Mouse (Mus musculus): Measurements from ENCODE around the gene Cpne2. TPM values are rescaled to one million over a fixed set of nuclear protein-coding genes. Genes with fewer than 3 reads are reported as not detected.

Gene Cpne2
- polyA plus RNA-seq, 1 experiment from 2014 or later = 18.8 TPM

DNA sequence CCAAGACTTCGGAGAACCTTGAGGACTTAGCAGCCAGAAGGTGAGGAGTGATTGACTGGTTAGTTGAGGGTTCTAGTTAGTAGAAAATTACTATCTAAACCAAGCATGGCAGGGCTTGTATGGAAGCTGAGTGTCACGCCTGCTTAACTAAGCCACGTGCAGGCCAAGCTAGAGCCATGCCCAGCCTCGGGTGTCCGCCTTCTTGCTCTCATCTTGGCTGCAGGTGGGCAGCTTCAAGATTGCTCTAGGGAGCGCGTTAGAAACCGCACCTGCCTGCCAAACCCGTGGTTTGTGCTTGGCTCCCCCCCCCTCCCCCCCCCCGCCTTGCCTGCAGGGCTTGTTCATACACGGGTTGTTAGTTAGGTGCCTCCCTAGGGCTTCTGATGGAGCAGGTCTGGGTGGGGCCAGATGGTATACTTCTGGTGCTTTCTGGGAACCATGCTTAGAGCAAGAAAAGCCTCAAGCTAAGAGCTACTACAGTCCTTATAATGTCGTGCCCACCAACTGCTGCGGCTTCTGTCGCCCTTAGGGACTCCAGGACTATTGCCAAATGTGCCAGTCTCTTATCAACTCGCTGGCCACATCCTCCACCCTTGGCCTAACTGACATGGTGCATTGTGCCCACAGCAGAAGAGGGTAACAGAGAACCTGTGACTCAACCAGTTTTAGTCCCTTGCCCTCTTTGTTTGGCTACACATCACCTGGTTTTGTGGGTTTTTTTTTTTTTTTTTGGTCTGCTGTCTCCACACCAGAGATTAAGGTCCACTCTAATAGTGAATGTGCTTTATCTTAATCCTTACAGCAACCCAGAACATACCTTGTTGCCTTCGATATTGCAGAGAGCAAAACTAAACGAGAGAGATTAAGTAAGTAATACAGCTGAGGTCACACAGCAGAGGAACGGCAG, 8.4 kb downstream of the Cpne2 start:
- Histone ChIP-seq H3K27me3 (replicated peaks) (no peaks in the 10 kb centered on the region), H3K36me3 (replicated peaks) (no peaks in the 10 kb centered on the region), H3K9ac (no peak overlapping the region), H3K9me3 (no peaks in the 10 kb centered on the region), H3K27ac (no peak overlapping the region), H3K4me1 (peaks cover 9% of the 10 kb centered on the region; the same call in 1 of the 2 replicates), H3K4me2 (no peak overlapping the region), H3K4me3 (no peak overlapping the region)
- WGBS = 67% methylated on average over 18 of the region's 18 CpGs
- ATAC-seq (replicated peaks) = no peak

DNA sequence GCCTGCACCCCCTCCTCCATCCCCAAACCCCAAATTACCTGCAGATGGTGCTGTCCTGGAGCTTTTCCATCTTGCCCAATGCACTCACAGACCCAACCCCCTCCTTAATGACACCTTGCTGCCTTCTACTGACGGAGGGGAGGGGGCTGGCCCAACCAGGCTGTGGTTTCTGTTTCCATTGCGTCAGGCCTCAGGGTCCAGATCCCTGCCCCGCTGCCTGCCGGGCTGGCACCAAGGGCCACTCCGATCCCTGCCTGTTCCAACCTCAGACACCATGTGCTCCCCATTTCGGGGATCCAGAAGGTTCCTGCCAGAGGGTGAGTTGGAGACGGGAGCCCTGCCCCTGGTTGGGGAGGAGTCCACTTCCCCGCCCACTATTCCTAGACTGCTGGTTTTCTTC, 11.2 kb downstream of the Cpne2 start:
- 83% methylated on average over 8 of the region's 8 CpGs for WGBS
- ATAC-seq (replicated peaks) = no peak
- no peak overlapping the region for H3K9ac ChIP-seq

DNA sequence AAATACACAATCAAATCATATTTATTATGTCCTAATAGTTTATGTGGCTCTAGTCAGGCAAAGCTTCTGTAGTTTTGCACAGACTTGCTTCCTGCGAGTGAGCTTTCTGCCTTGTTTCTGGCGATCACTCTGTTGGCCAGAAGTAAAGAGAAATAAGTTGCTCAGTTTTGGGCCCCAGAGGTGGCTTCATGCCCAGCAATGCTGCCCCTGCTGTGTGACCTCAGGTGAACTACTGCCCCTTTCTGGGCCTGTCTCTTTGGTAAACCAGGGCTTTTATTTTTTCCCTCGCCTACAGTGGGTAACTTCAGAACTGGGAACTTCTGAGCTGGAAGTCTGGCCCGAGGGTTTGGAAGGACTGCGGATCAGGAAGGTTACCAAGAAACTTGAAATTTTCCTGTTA, 16.3 kb downstream of the Cpne2 start:
- WGBS = 55% methylated on average over 5 of the region's 5 CpGs
- ATAC-seq (replicated peaks) = no peak
- Histone ChIP-seq H3K36me3 (replicated peaks) (no peaks in the 10 kb centered on the region), H3K9me3 (no peaks in the 10 kb centered on the region), H3K4me2 (no peak overlapping the region), H3K27ac (no peak overlapping the region), H3K27me3 (replicated peaks) (no peaks in the 10 kb centered on the region), H3K9ac (no peak overlapping the region), H3K4me1 (peaks cover 24% of the 10 kb centered on the region), H3K4me3 (no peak overlapping the region)

More for the DNA sequence above, 11.2 kb downstream of the Cpne2 start:
- H3K36me3 ChIP-seq (replicated peaks) = no peaks in the 10 kb centered on the region
- no peak overlapping the region for H3K4me2 ChIP-seq
- H3K27ac ChIP-seq = no peak overlapping the region
- H3K4me3 ChIP-seq = no peak overlapping the region
- peaks cover 9% of the 10 kb centered on the region; the same call in 1 of the 2 replicates for H3K4me1 ChIP-seq
- no peaks in the 10 kb centered on the region for H3K27me3 ChIP-seq (replicated peaks)
- H3K9me3 ChIP-seq = no peaks in the 10 kb centered on the region

DNA sequence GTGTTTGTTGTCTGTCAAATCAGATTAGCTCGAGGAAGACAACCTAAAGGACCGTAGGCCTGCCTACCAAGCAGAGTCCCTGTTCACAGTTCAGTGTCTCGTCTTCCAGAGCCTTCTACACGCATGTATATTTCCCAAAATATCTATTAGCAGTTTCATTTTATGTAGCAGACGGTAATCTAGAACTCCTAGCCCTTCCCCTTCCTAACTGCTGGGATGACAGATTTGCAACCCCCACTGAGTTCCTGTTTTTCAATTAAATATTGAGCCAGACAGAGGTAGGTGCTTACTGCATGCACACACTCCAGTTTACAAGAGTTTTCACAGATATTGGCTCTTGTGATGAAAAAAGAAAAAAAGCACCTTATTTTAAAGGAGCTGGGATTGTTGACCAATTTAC, 16.7 kb downstream of the Cpne2 start:
- peaks cover 24% of the 10 kb centered on the region for H3K4me1 ChIP-seq

DNA sequence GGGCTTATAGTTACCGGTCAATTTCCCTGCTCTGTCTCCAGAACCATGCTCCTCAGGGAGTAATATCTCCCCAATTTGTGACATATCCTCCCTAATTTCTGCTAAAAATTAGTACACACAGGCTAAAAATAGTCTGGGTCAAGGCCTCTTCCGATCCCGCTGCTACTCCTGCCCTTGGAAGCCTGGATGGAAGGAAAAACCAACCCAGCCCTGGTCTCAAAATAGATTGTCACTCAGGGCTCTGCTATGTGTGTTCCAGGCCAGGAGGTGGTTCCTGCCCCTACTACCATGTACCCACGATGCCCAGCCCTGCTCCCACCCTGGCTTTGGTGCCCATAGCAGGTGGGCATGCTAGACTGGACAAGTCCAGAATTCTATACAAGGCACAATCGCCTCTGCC, 17.2 kb downstream of the Cpne2 start:
- no peaks in the 10 kb centered on the region for H3K36me3 ChIP-seq (replicated peaks)
- no peak overlapping the region for H3K4me2 ChIP-seq
- peaks cover 24% of the 10 kb centered on the region for H3K4me1 ChIP-seq
- no peaks in the 10 kb centered on the region for H3K27me3 ChIP-seq (replicated peaks)
- H3K27ac ChIP-seq = no peak overlapping the region
- H3K4me3 ChIP-seq = no peak overlapping the region
- no peaks in the 10 kb centered on the region for H3K9me3 ChIP-seq
- H3K9ac ChIP-seq = no peak overlapping the region
- 81% methylated on average over 5 of the region's 5 CpGs for WGBS
- ATAC-seq (replicated peaks) = no peak

More for the DNA sequence above, 16.7 kb downstream of the Cpne2 start:
- no peaks in the 10 kb centered on the region for H3K9me3 ChIP-seq
- H3K9ac ChIP-seq = no peak overlapping the region
- ATAC-seq (replicated peaks) = no peak
- no peak overlapping the region for H3K4me3 ChIP-seq
- 33% methylated on average over 5 of the region's 5 CpGs for WGBS
- no peak overlapping the region for H3K4me2 ChIP-seq
- no peak overlapping the region for H3K27ac ChIP-seq
- H3K36me3 ChIP-seq (replicated peaks) = no peaks in the 10 kb centered on the region
- H3K27me3 ChIP-seq (replicated peaks) = no peaks in the 10 kb centered on the region

DNA sequence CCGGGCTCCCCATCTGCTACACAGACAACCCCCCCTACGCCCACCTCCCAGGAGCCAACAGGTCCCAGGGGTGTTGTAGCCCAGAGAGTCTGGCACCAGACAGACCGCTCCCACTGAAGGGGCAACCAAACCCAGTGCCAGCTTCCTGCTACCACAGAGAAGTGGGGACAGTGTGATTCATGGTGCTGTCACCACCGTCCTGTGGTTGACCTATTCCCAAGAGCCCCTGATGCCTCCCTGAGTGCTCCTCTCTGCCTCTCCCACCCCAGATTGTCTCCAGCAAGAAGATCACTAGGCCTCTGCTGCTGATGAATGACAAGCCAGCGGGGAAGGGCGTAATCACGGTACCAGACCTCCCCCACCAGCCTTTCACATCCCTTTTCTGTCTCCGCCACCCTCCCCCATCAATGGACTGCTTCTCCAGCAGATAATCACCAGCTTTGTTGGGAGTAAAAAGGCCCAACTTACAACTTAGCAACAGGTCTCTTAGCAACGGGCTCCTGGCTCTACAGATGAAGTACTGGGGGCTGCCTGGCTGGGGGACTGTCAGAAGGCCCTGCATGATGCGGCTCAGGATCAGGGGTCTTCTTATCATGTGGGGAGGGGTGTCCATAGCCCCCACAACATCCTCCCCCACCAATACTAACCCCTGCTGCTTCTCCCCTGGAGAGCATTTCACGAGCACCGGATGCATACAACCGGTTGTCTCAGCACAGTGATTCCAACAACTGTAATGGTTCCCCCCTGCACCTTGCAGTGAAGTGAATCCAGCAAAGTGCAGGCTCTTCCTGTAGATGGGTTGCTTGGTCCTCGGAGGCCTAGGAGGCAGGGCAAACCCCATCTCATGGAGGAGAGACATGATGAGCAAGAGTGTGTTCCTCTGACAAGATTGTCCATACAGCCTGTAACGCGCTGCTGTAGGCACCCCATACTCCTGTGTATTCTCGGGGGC, 19.0 kb downstream of the Cpne2 start:
- Histone ChIP-seq H3K9ac (no peak overlapping the region), H3K4me3 (no peak overlapping the region), H3K27ac (peak overlapping the region; percentile 76), H3K27me3 (replicated peaks) (no peaks in the 10 kb centered on the region), H3K4me1 (peaks cover 17% of the 10 kb centered on the region), H3K36me3 (replicated peaks) (no peaks in the 10 kb centered on the region), H3K9me3 (no peaks in the 10 kb centered on the region), H3K4me2 (no peak overlapping the region)
- WGBS = 26% methylated on average over 17 of the region's 17 CpGs
- peak; percentile 89 for ATAC-seq (replicated peaks)

DNA sequence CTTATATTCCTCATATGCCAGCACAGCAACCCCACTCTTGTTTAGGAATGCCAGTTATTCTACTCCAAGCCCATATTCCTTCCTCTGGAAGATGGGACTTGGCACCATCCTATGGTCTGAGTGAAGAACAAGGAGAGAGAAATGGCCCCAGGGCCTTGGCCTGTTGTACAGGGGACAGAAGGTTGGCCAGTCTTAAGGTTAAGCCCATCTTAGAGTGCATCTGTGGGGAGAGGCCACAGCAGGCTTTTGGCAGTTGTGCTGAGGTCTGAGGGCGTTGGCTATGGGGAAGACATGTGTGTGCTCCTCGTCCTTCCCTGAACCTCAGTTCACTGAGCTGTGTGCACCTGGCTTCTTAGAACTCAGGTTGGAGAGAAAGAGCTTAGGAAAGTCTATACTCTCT, 19.9 kb downstream of the Cpne2 start:
- ATAC-seq (replicated peaks) = no peak
- Histone ChIP-seq H3K36me3 (replicated peaks) (no peaks in the 10 kb centered on the region), H3K27ac (peak overlapping the region; percentile 76; the same call in 1 of the 2 replicates), H3K4me2 (no peak overlapping the region), H3K4me1 (peaks cover 17% of the 10 kb centered on the region), H3K9me3 (no peaks in the 10 kb centered on the region), H3K4me3 (no peak overlapping the region), H3K27me3 (replicated peaks) (no peaks in the 10 kb centered on the region), H3K9ac (no peak overlapping the region)
- WGBS = 71% methylated on average over 2 of the region's 2 CpGs

DNA sequence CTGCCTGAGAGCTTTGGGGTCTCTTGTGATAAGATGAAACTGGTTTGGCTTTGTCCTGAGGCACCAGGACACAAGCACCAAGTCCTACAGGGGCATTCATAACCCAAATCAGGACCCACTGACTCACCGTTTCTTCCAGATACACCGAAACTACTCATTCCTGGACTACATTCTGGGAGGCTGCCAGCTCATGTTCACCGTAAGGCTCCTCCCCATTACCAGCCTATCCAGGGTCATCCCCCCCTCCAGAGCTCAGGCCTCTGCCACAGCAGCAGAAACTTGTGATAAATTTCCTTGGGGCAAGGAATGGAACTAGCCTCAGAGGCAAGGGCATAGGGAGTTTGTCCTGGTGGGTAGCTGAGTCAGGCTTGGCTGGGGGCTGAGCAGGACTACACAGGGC, 24.5 kb downstream of the Cpne2 start:
- no peaks in the 10 kb centered on the region for H3K27me3 ChIP-seq (replicated peaks)
- no peaks in the 10 kb centered on the region for H3K9me3 ChIP-seq
- WGBS = 76% methylated on average over 3 of the region's 3 CpGs
- no peaks in the 10 kb centered on the region for H3K36me3 ChIP-seq (replicated peaks)
- H3K4me2 ChIP-seq = no peak overlapping the region
- H3K4me1 ChIP-seq = peaks cover 8% of the 10 kb centered on the region
- H3K27ac ChIP-seq = no peak overlapping the region
- H3K4me3 ChIP-seq = no peak overlapping the region
- no peak for ATAC-seq (replicated peaks)
- H3K9ac ChIP-seq = no peak overlapping the region

DNA sequence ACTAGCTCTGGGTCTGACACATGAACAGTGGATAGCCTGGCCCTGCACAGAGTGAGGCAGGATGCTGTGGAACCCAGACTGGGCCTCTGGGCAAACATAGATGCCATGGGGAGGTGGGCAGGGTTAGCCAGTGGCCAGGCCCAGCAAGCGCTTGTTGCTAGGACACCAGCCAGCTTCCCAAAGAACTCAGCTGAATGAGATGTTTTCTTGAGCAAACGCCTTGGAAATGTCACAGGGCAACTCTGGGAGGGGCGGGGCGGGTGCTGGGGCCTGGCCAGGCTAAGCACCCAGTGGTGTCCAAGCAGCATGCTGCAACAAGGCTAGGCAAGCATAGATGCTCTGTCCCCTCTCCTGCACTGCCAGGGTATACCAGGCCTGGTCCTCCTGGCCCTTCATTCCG, 28.5 kb downstream of the Cpne2 start:
- no peak overlapping the region for H3K4me3 ChIP-seq
- H3K4me2 ChIP-seq = no peak overlapping the region
- 23% methylated on average over 5 of the region's 5 CpGs for WGBS
- ATAC-seq (replicated peaks) = peak; percentile 69
- H3K36me3 ChIP-seq (replicated peaks) = no peaks in the 10 kb centered on the region
- H3K4me1 ChIP-seq = peaks cover 19% of the 10 kb centered on the region
- H3K9me3 ChIP-seq = no peaks in the 10 kb centered on the region
- H3K9ac ChIP-seq = no peak overlapping the region
- no peak overlapping the region for H3K27ac ChIP-seq
- H3K27me3 ChIP-seq (replicated peaks) = no peaks in the 10 kb centered on the region

DNA sequence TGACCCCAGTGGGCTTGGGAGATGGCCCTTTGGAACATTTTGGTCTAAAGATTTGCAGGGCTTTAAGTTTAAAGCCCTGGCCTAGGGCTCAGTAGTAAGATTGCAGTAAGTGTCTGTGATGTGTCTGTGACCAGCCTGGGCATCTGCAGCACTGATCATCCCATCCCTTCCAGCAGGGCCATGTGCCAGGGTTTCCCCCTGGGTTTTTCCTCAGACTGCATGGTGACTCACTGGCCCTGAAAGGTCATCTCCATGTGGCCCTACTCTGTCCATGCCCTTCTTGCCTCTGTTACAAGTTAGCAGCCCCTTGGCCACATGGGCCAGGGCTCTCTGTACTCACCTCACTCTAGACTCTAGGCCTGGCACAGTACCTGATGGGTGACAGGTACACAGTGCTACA, 31.6 kb downstream of the Cpne2 start:
- H3K4me2 ChIP-seq = no peak overlapping the region
- H3K27me3 ChIP-seq (replicated peaks) = no peaks in the 10 kb centered on the region
- H3K36me3 ChIP-seq (replicated peaks) = no peaks in the 10 kb centered on the region
- H3K9me3 ChIP-seq = no peaks in the 10 kb centered on the region
- ATAC-seq (replicated peaks) = no peak
- H3K9ac ChIP-seq = no peak overlapping the region
- H3K4me3 ChIP-seq = no peak overlapping the region
- H3K4me1 ChIP-seq = peaks cover 40% of the 10 kb centered on the region
- H3K27ac ChIP-seq = no peak overlapping the region

DNA sequence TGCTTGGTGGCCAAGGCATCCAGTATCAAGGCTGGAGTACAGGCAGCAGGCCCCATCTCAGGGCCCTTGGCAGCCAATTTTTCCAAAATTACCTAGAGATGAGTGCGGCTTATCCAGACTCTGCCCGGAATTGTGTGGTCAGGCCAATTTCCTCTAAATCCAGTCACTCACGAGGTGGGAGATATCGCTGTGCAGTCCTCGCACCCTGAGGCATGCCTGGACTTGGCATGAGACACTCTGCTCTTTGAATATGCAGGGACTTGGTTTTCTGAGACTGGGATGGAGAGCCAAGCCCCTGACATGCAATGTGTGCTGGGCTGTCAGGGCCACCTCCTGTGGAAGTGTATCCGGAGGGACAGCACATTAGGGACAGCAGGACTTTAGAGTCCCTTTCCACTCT, 33.2 kb downstream of the Cpne2 start:
- Histone ChIP-seq H3K4me3 (no peak overlapping the region), H3K9me3 (no peaks in the 10 kb centered on the region), H3K36me3 (replicated peaks) (no peaks in the 10 kb centered on the region), H3K4me2 (no peak overlapping the region), H3K27me3 (replicated peaks) (no peaks in the 10 kb centered on the region), H3K4me1 (peaks cover 44% of the 10 kb centered on the region), H3K27ac (peak overlapping the region; percentile 90), H3K9ac (no peak overlapping the region)
- 55% methylated on average over 6 of the region's 6 CpGs for WGBS
- ATAC-seq (replicated peaks) = no peak

DNA sequence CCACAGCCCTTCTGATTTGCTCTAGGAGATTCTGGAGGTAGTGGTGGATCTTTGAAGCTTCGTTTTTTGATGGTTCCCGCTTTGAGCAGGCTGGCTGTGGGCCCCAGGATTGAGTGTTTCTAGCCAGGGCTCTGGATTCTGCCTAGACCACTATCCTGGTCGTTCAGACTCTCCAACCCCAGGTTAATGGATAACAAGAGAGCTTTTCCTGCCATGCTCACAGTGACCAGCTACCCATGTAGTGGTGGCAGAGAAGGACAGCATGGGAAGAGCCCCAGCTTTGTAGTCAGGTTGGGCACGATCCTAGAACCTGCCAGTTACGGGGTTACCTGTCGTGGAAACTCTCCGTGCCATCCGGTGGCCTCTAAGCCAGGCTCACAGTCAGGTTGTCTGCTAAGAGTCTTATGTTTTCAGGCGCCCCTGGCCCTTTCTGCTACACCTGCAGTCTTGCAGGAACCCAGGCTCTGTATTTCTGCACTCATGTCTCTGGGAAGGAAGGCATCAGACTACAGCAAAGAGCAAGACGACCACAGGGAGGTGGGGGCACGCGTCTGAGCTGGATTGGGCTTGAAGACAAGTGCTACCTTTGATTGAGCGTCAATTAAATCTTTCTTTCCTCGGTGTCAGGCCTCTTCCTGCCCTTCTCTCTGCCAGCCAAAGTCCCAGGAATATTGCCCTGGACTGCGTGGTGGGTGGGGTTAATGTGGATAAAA, 33.8 kb downstream of the Cpne2 start:
- peaks cover 38% of the 10 kb centered on the region for H3K4me1 ChIP-seq

More for the DNA sequence above, 33.8 kb downstream of the Cpne2 start:
- peak overlapping the region; percentile 90 for H3K27ac ChIP-seq
- peak; percentile 68 for ATAC-seq (replicated peaks)
- no peak overlapping the region for H3K4me3 ChIP-seq
- no peaks in the 10 kb centered on the region for H3K9me3 ChIP-seq
- no peaks in the 10 kb centered on the region for H3K27me3 ChIP-seq (replicated peaks)
- H3K4me2 ChIP-seq = peak overlapping the region; percentile 36
- H3K36me3 ChIP-seq (replicated peaks) = no peaks in the 10 kb centered on the region
- WGBS = 36% methylated on average over 15 of the region's 15 CpGs
- H3K9ac ChIP-seq = no peak overlapping the region; the same call in 1 of the 2 replicates
